10 mouse cellular contexts compared by ENCODE assay signal in the genomic region with DNA sequence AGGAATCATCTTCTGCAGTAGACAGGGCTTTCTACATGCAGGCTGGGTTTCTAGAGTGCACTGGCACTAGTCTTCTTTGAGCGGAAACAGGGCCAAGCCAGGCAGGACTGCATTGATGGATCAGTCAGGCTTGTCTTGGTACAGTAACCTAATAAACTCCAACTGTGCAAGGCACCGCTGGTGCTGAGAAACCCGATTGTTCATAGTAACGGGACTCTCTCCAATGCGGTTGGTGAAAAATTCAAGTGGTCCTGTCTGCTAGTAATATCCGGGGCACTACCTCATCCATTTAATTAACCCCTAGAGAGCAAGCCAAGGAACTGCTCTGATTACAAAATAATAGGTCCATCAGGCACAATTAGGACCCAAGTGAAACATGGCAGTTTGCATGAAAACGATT.
DNase-seq lines count a peak whose midpoint lies in the region; ATAC-seq lines count a peak whose summit lies in the region.
"Had no signal": no experiment of that assay in that cellular context is flagged by ENCODE, and none has a peak within 500 bp of the region (broad histone marks: within the 10 kb centered on the region; RNA-seq: fewer than 3 reads in every experiment).

No protein-coding gene starts in this region.

- H3K27me3 ChIP-seq in neural tube, embryonic 12.5 days (replicated peaks) = no peaks in the 10 kb centered on the region
- H3K27me3 ChIP-seq in limb, embryonic 10.5 days (ENCODE audit: low read depth, poor library complexity, severe bottlenecking) = no peaks in the 10 kb centered on the region
- no peaks in the 10 kb centered on the region for H3K27me3 ChIP-seq in heart, embryonic 12.5 days (replicated peaks)
- H3K27me3 ChIP-seq: heart, embryonic 13.5 days had no signal

- H3K4me3 ChIP-seq in neural tube, embryonic 12.5 days = no peak overlapping the region
- H3K4me3 ChIP-seq in limb, embryonic 10.5 days = no peak overlapping the region
- H3K4me3 ChIP-seq in heart, embryonic 12.5 days = no peak overlapping the region
- H3K4me3 ChIP-seq: heart, embryonic 13.5 days had no signal

- 45% methylated on average over 7 of the region's 7 CpGs for WGBS in neural tube, embryonic 12.5 days
- WGBS in limb, embryonic 10.5 days = 73% methylated on average over 7 of the region's 7 CpGs
- 75% methylated on average over 7 of the region's 7 CpGs for WGBS in heart, embryonic 12.5 days

- no peaks in the 10 kb centered on the region for H3K9me3 ChIP-seq in neural tube, embryonic 12.5 days
- no peaks in the 10 kb centered on the region for H3K9me3 ChIP-seq in limb, embryonic 10.5 days (replicated peaks)
- H3K9me3 ChIP-seq in heart, embryonic 12.5 days (replicated peaks) = no peaks in the 10 kb centered on the region
- H3K9me3 ChIP-seq: G1E; heart, embryonic 13.5 days had no signal

- H3K9ac ChIP-seq in neural tube, embryonic 12.5 days = no peak overlapping the region
- no peak overlapping the region for H3K9ac ChIP-seq in heart, embryonic 12.5 days
- H3K9ac ChIP-seq: heart, embryonic 13.5 days had no signal

- no peak overlapping the region for H3K4me2 ChIP-seq in neural tube, embryonic 12.5 days (replicated peaks)
- H3K4me2 ChIP-seq in heart, embryonic 12.5 days = no peak overlapping the region
- H3K4me2 ChIP-seq: heart, embryonic 13.5 days had no signal

- no peaks in the 10 kb centered on the region for H3K36me3 ChIP-seq in neural tube, embryonic 12.5 days
- no peaks in the 10 kb centered on the region for H3K36me3 ChIP-seq in limb, embryonic 10.5 days
- H3K36me3 ChIP-seq in heart, embryonic 12.5 days = no peaks in the 10 kb centered on the region
- H3K36me3 ChIP-seq: G1E; heart, embryonic 13.5 days had no signal

- H3K4me1 ChIP-seq in neural tube, embryonic 12.5 days = no peaks in the 10 kb centered on the region
- H3K4me1 ChIP-seq in limb, embryonic 10.5 days = peaks cover 6% of the 10 kb centered on the region; the same call in 1 of the 2 replicates
- no peaks in the 10 kb centered on the region for H3K4me1 ChIP-seq in heart, embryonic 12.5 days (replicated peaks)
- H3K4me1 ChIP-seq: heart, embryonic 13.5 days had no signal

- ATAC-seq in neural tube, embryonic 12.5 days (ENCODE audit: low FRiP score, low read depth) = peak; percentile 85
- peak; percentile 79 for ATAC-seq in frontal cortex, adult (ENCODE audit: low TSS enrichment)
- no peak for ATAC-seq in heart, embryonic 12.5 days (ENCODE audit: insufficient number of reproducible peaks, low FRiP score)

- no peak overlapping the region for H3K27ac ChIP-seq in neural tube, embryonic 12.5 days
- H3K27ac ChIP-seq in limb, embryonic 10.5 days = no peak overlapping the region
- no peak overlapping the region for H3K27ac ChIP-seq in heart, embryonic 12.5 days (ENCODE audit: poor library complexity, severe bottlenecking)
- H3K27ac ChIP-seq: heart, embryonic 13.5 days had no signal

- DNase-seq in neural tube, embryonic 10.5 days (ENCODE audit: extremely low spot score, low spot score) = no peak
- DNase-seq in limb, embryonic 10.5 days (ENCODE audit: low spot score) = peak; percentile 29
- peak; percentile 9 for DNase-seq in right cerebral cortex, postnatal 25 days
- no peak for DNase-seq in c-Kit-positive CD71-positive TER-119-positive erythroid progenitor cells, embryonic 14.5 days (ENCODE audit: low spot score)
- no peak for DNase-seq in thymus, postnatal 36 days

Comparison
In these comparisons a context has a peak if more than half of its experiments do, and no peak if none do; other contexts are left out.
1. DNase-seq: peak in limb, embryonic 10.5 days (single experiment) and right cerebral cortex, postnatal 25 days (single experiment); none in neural tube, embryonic 10.5 days (single experiment), c-Kit-positive CD71-positive TER-119-positive erythroid progenitor cells, embryonic 14.5 days (single experiment) and thymus, postnatal 36 days (0 of 2).